Mouse (Mus musculus): ENCODE data around the gene BC147527. TPM values are rescaled to one million over a fixed set of nuclear protein-coding genes. Genes with fewer than 3 reads are reported as not detected.

Gene BC147527
- total and polyA plus RNA-seq, 2 experiments from 2014 or later = 0.15 TPM; not detected in 1

DNA sequence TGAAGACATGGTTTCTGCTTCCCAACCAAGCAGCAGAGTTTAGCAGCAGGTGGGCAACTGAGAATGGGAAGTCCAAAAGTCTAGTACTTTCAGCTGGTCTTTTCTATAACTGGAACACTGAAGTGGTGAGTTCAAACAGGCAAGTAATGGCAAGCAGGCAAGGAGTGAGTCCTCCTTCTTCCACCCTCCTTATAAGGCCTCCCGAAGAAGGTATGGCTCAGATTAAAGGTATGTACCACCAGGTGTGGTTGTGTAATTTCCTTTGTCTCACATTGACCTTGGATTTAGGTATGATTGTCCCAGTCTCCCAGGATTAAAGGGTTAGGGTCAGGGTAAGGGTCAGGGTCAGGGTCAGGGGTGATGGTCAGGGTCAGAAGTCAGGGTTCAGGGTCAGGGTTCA is 20.5 kb downstream of the BC147527 start:
- H3K27ac ChIP-seq = no peak overlapping the region
- H3K27me3 ChIP-seq (ENCODE audit: insufficient read depth, low read length) = no peaks in the 10 kb centered on the region
- 100% methylated on average over 1 of the region's 1 CpGs for WGBS
- TF ChIP-seq CTCF (IDR thresholded peaks at IDR 0.05; ENCODE audit: low read depth) = no peak
- ATAC-seq (no peak), DNase-seq (ENCODE audit: low spot score) (no peak)
- no peak overlapping the region for H3K4me2 ChIP-seq (ENCODE audit: low read depth, low read length)
- no peak overlapping the region for H3K4me3 ChIP-seq (ENCODE audit: low read length)
- no peaks in the 10 kb centered on the region for H3K36me3 ChIP-seq (ENCODE audit: insufficient read depth, low read length)
- H3K9ac ChIP-seq (replicated peaks; ENCODE audit: low read length) = no peak overlapping the region
- no peaks in the 10 kb centered on the region for H3K9me3 ChIP-seq (ENCODE audit: low read length)
- no peaks in the 10 kb centered on the region for H3K4me1 ChIP-seq (ENCODE audit: insufficient read depth, low read length)

Other genes with a start within 250 kb of the BC147527 start
- gene Gm21188, start 248.2 kb upstream of the BC147527 start, total RNA-seq (2014; rRNA removed) = not detected in 2 replicates
- gene Gm21188, start 248.2 kb upstream of the BC147527 start, polyA plus RNA-seq (2015; fragmentation: Nextera tagmentation; extraction: Ambion mirVana) = 0.24 TPM in 1 of 2 replicates, not detected in the other
- gene Gm20767, start 160.1 kb upstream of the BC147527 start, total RNA-seq (2014; rRNA removed) = not detected in 2 replicates
- not detected in 2 replicates for gene Gm20767, start 160.1 kb upstream of the BC147527 start, polyA plus RNA-seq (2015; fragmentation: Nextera tagmentation; extraction: Ambion mirVana)
- not detected in 2 replicates for gene Gm21818, start 128.0 kb upstream of the BC147527 start, total RNA-seq (2014; rRNA removed)
- gene Gm21818, start 128.0 kb upstream of the BC147527 start, polyA plus RNA-seq (2015; fragmentation: Nextera tagmentation; extraction: Ambion mirVana) = not detected in 2 replicates
- not detected in 2 replicates for gene Gm21762, start 84.4 kb upstream of the BC147527 start, total RNA-seq (2014; rRNA removed)
- not detected in 2 replicates for gene Gm21762, start 84.4 kb upstream of the BC147527 start, polyA plus RNA-seq (2015; fragmentation: Nextera tagmentation; extraction: Ambion mirVana)
- not detected in 2 replicates for gene Gm21731, start 61.3 kb upstream of the BC147527 start, total RNA-seq (2014; rRNA removed)
- not detected in 2 replicates for gene Gm21731, start 61.3 kb upstream of the BC147527 start, polyA plus RNA-seq (2015; fragmentation: Nextera tagmentation; extraction: Ambion mirVana)
- not detected in 2 replicates for gene AF067061, start 37.3 kb upstream of the BC147527 start, total RNA-seq (2014; rRNA removed)
- gene AF067061, start 37.3 kb upstream of the BC147527 start, polyA plus RNA-seq (2015; fragmentation: Nextera tagmentation; extraction: Ambion mirVana) = not detected in 2 replicates
- gene Tcstv3, start 16.5 kb downstream of the BC147527 start, total RNA-seq (2014; rRNA removed) = not detected in 2 replicates
- not detected in 2 replicates for gene Tcstv3, start 16.5 kb downstream of the BC147527 start, polyA plus RNA-seq (2015; fragmentation: Nextera tagmentation; extraction: Ambion mirVana)